Mouse (Mus musculus): Measurements from ENCODE around the gene 1110008P14Rik. TPM values are rescaled to one million over a fixed set of nuclear protein-coding genes. Genes with fewer than 3 reads are reported as not detected.
A peak's percentile ranks its signal among the peaks of the same experiment; 100 is the strongest.

Gene 1110008P14Rik
- polyA plus RNA-seq, 1 experiment from 2014 or later = 34.0 TPM

- Histone ChIP-seq H3K27me3 (ENCODE audit: control insufficient read depth, insufficient read depth, low read depth, low read length) (no peaks in the 10 kb centered on the region), H3K9ac (ENCODE audit: low read length) (no peak overlapping the region), H3K4me2 (ENCODE audit: low read depth, low read length) (no peak overlapping the region), H3K9me3 (ENCODE audit: control insufficient read depth, low read length) (no peaks in the 10 kb centered on the region), H3K4me1 (replicated peaks; ENCODE audit: control insufficient read depth, insufficient read depth, low read length) (no peaks in the 10 kb centered on the region), H3K36me3 (ENCODE audit: control insufficient read depth, insufficient read depth, low read length) (peaks cover 21% of the 10 kb centered on the region), H3K4me3 (ENCODE audit: low read length) (no peak overlapping the region), H3K27ac (ENCODE audit: low read length) (no peak overlapping the region)
- ATAC-seq (ENCODE audit: low read depth) = peak; percentile 60
- WGBS = 28% methylated on average over 5 of the region's 5 CpGs
Observed at GRCm38 (mm10) chr2:32413936-32414335, 32.2 kb upstream of the 1110008P14Rik start.

GRCm38 (mm10) chr2:32412742-32413531, 31.2 kb upstream of the 1110008P14Rik start:
- WGBS = 83% methylated on average over 6 of the region's 6 CpGs
- no peaks in the 10 kb centered on the region for H3K9me3 ChIP-seq (ENCODE audit: control insufficient read depth, low read length)
- H3K9ac ChIP-seq (ENCODE audit: low read length) = no peak overlapping the region
- peaks cover 3% of the 10 kb centered on the region; the same call in 1 of the 2 replicates for H3K4me1 ChIP-seq (replicated peaks; ENCODE audit: control insufficient read depth, insufficient read depth, low read length)
- ATAC-seq (ENCODE audit: low read depth) = no peak
- no peak overlapping the region for H3K27ac ChIP-seq (ENCODE audit: low read length)
- H3K27me3 ChIP-seq (ENCODE audit: control insufficient read depth, insufficient read depth, low read depth, low read length) = no peaks in the 10 kb centered on the region
- no peak overlapping the region for H3K4me2 ChIP-seq (ENCODE audit: low read depth, low read length)
- peaks cover 15% of the 10 kb centered on the region for H3K36me3 ChIP-seq (ENCODE audit: control insufficient read depth, insufficient read depth, low read length)
- H3K4me3 ChIP-seq (ENCODE audit: low read length) = no peak overlapping the region

GRCm38 (mm10) chr2:32411407-32411806, 29.7 kb upstream of the 1110008P14Rik start:
- H3K9me3 ChIP-seq (ENCODE audit: control insufficient read depth, low read length) = no peaks in the 10 kb centered on the region
- no peak overlapping the region for H3K4me3 ChIP-seq (ENCODE audit: low read length)
- peaks cover 8% of the 10 kb centered on the region for H3K36me3 ChIP-seq (ENCODE audit: control insufficient read depth, insufficient read depth, low read length)
- no peak overlapping the region for H3K4me2 ChIP-seq (ENCODE audit: low read depth, low read length)
- no peak overlapping the region for H3K9ac ChIP-seq (ENCODE audit: low read length)
- H3K27ac ChIP-seq (ENCODE audit: low read length) = no peak overlapping the region
- no peak for ATAC-seq (ENCODE audit: low read depth)
- WGBS = 75% methylated on average over 7 of the region's 7 CpGs
- H3K4me1 ChIP-seq (replicated peaks; ENCODE audit: control insufficient read depth, insufficient read depth, low read length) = peaks cover 3% of the 10 kb centered on the region; the same call in 1 of the 2 replicates
- no peaks in the 10 kb centered on the region for H3K27me3 ChIP-seq (ENCODE audit: control insufficient read depth, insufficient read depth, low read depth, low read length)

GRCm38 (mm10) chr2:32408429-32409424, 27.0 kb upstream of the 1110008P14Rik start:
- Histone ChIP-seq H3K36me3 (ENCODE audit: control insufficient read depth, insufficient read depth, low read length) (no peaks in the 10 kb centered on the region; the same call in 1 of the 2 replicates), H3K27me3 (ENCODE audit: control insufficient read depth, insufficient read depth, low read depth, low read length) (no peaks in the 10 kb centered on the region), H3K27ac (ENCODE audit: low read length) (peak overlapping the region; percentile 52), H3K4me3 (ENCODE audit: low read length) (no peak overlapping the region), H3K9me3 (ENCODE audit: control insufficient read depth, low read length) (no peaks in the 10 kb centered on the region), H3K4me1 (replicated peaks; ENCODE audit: control insufficient read depth, insufficient read depth, low read length) (peaks cover 3% of the 10 kb centered on the region; the same call in 1 of the 2 replicates), H3K9ac (ENCODE audit: low read length) (peak overlapping the region; percentile 46; the same call in 1 of the 2 replicates), H3K4me2 (ENCODE audit: low read depth, low read length) (no peak overlapping the region)
- ATAC-seq (ENCODE audit: low read depth) = peak; percentile 63
- 50% methylated on average over 25 of the region's 25 CpGs for WGBS

- Histone ChIP-seq H3K4me1 (replicated peaks; ENCODE audit: control insufficient read depth, insufficient read depth, low read length) (peaks cover 3% of the 10 kb centered on the region; the same call in 1 of the 2 replicates), H3K27me3 (ENCODE audit: control insufficient read depth, insufficient read depth, low read depth, low read length) (no peaks in the 10 kb centered on the region), H3K9me3 (ENCODE audit: control insufficient read depth, low read length) (no peaks in the 10 kb centered on the region), H3K9ac (ENCODE audit: low read length) (no peak overlapping the region), H3K27ac (ENCODE audit: low read length) (no peak overlapping the region), H3K4me2 (ENCODE audit: low read depth, low read length) (no peak overlapping the region), H3K4me3 (ENCODE audit: low read length) (no peak overlapping the region), H3K36me3 (ENCODE audit: control insufficient read depth, insufficient read depth, low read length) (no peaks in the 10 kb centered on the region; the same call in 1 of the 2 replicates)
- no peak for ATAC-seq (ENCODE audit: low read depth)
- 80% methylated on average over 7 of the region's 7 CpGs for WGBS
Observed at GRCm38 (mm10) chr2:32407144-32407824, 25.5 kb upstream of the 1110008P14Rik start.

GRCm38 (mm10) chr2:32404663-32405062, 22.9 kb upstream of the 1110008P14Rik start:
- H3K27ac ChIP-seq (ENCODE audit: low read length) = no peak overlapping the region
- no peak overlapping the region for H3K4me2 ChIP-seq (ENCODE audit: low read depth, low read length)
- no peak overlapping the region for H3K4me3 ChIP-seq (ENCODE audit: low read length)
- ATAC-seq (ENCODE audit: low read depth) = peak; percentile 29; the same call in 1 of the 2 replicates
- no peaks in the 10 kb centered on the region for H3K9me3 ChIP-seq (ENCODE audit: control insufficient read depth, low read length)
- H3K9ac ChIP-seq (ENCODE audit: low read length) = no peak overlapping the region
- no peaks in the 10 kb centered on the region for H3K27me3 ChIP-seq (ENCODE audit: control insufficient read depth, insufficient read depth, low read depth, low read length)
- H3K36me3 ChIP-seq (ENCODE audit: control insufficient read depth, insufficient read depth, low read length) = peaks cover 11% of the 10 kb centered on the region; the same call in 1 of the 2 replicates
- H3K4me1 ChIP-seq (replicated peaks; ENCODE audit: control insufficient read depth, insufficient read depth, low read length) = peaks cover 3% of the 10 kb centered on the region; the same call in 1 of the 2 replicates
- 18% methylated on average over 2 of the region's 2 CpGs for WGBS

GRCm38 (mm10) chr2:32396695-32397094, 15.0 kb upstream of the 1110008P14Rik start:
- peaks cover 6% of the 10 kb centered on the region; the same call in 1 of the 2 replicates for H3K36me3 ChIP-seq (ENCODE audit: control insufficient read depth, insufficient read depth, low read length)
- H3K4me3 ChIP-seq (ENCODE audit: low read length) = peak overlapping the region; percentile 70
- H3K4me1 ChIP-seq (replicated peaks; ENCODE audit: control insufficient read depth, insufficient read depth, low read length) = peaks cover 13% of the 10 kb centered on the region
- ATAC-seq (ENCODE audit: low read depth) = no peak
- H3K9ac ChIP-seq (ENCODE audit: low read length) = peak overlapping the region; percentile 77
- peak overlapping the region; percentile 96 for H3K27ac ChIP-seq (ENCODE audit: low read length)
- no peaks in the 10 kb centered on the region for H3K27me3 ChIP-seq (ENCODE audit: control insufficient read depth, insufficient read depth, low read depth, low read length)
- H3K4me2 ChIP-seq (ENCODE audit: low read depth, low read length) = peak overlapping the region; percentile 97
- no peaks in the 10 kb centered on the region for H3K9me3 ChIP-seq (ENCODE audit: control insufficient read depth, low read length)
- under 1% methylated on average over 15 of the region's 15 CpGs for WGBS

GRCm38 (mm10) chr2:32395946-32396621, 14.3 kb upstream of the 1110008P14Rik start:
- Histone ChIP-seq H3K9me3 (ENCODE audit: control insufficient read depth, low read length) (no peaks in the 10 kb centered on the region), H3K4me3 (ENCODE audit: low read length) (peak overlapping the region; percentile 70), H3K4me2 (ENCODE audit: low read depth, low read length) (peak overlapping the region; percentile 97), H3K36me3 (ENCODE audit: control insufficient read depth, insufficient read depth, low read length) (peaks cover 2% of the 10 kb centered on the region; the same call in 1 of the 2 replicates), H3K4me1 (replicated peaks; ENCODE audit: control insufficient read depth, insufficient read depth, low read length) (peaks cover 13% of the 10 kb centered on the region), H3K9ac (ENCODE audit: low read length) (peak overlapping the region; percentile 77), H3K27me3 (ENCODE audit: control insufficient read depth, insufficient read depth, low read depth, low read length) (no peaks in the 10 kb centered on the region), H3K27ac (ENCODE audit: low read length) (peak overlapping the region; percentile 96)
- ATAC-seq (ENCODE audit: low read depth) = peak; percentile 95
- under 1% methylated on average over 59 of the region's 59 CpGs for WGBS

Data from lung, embryonic 16.5 days (tissue).